Mouse (Mus musculus) C2C12 (cell line): ENCODE data around the gene Arap1.

Source experiments
- CTCF ChIP-seq: IDR thresholded peaks from one replicate; pipeline ENCODE4 v1.5.1; 2011; ENCODE audit not compliant: control insufficient read depth, insufficient read depth, insufficient read length
- MAX ChIP-seq: IDR thresholded peaks from one replicate; pipeline ENCODE4 v1.6.1; 2011; ENCODE audit warnings: mild to moderate bottlenecking, control low read depth
- MYOD1 ChIP-seq: IDR thresholded peaks from one replicate; pipeline ENCODE4 v1.6.1; 2011; ENCODE audit warnings: low read depth; ENCODE audit not compliant: control insufficient read depth, insufficient read length
- USF1 ChIP-seq: IDR thresholded peaks from one replicate; pipeline ENCODE4 v1.6.1; 2011; ENCODE audit warnings: low read depth, mild to moderate bottlenecking, control low read depth, moderate library complexity

- no peak for TF ChIP-seq CTCF
- TF ChIP-seq MYOD1: no peak
- no peak for TF ChIP-seq USF1
- TF ChIP-seq MAX: no peak
Observed at GRCm38 (mm10) chr7:101384931-101385330, 37.1 kb downstream of the Arap1 start.
